Mouse (Mus musculus) CH12.LX (cell line): Measurements from ENCODE around the gene Arhgef3.

Experiments used
- EP300 ChIP-seq: IDR thresholded peaks from 2 replicates; pipeline ENCODE4 v1.6.1; 2011; ENCODE audit warnings: low read length, improper control_type of control experiment
- HCFC1 ChIP-seq: IDR thresholded peaks from 2 replicates; pipeline ENCODE4 v1.6.1; 2012; ENCODE audit warnings: low read depth, mild to moderate bottlenecking, inconsistent platforms, low read length, improper control_type of control experiment
- JUN ChIP-seq: IDR thresholded peaks from 2 replicates; pipeline ENCODE4 v1.6.1; 2011; ENCODE audit warnings: low read depth, mild to moderate bottlenecking, low read length, improper control_type of control experiment, moderate library complexity; ENCODE audit not compliant: insufficient read depth
- KAT2A ChIP-seq: IDR thresholded peaks from 2 replicates; pipeline ENCODE4 v1.6.1; 2012; ENCODE audit warnings: low read length, improper control_type of control experiment, inconsistent platforms; ENCODE audit not compliant: insufficient replicate concordance
- MAFK ChIP-seq: IDR thresholded peaks from 2 replicates; pipeline ENCODE4 v1.6.1; 2011; ENCODE audit warnings: low read length, improper control_type of control experiment; ENCODE audit not compliant: insufficient replicate concordance
- MAX ChIP-seq: IDR thresholded peaks from 2 replicates; pipeline ENCODE4 v1.6.1; 2011; ENCODE audit warnings: low read length, improper control_type of control experiment
- TCF12 ChIP-seq: IDR thresholded peaks from 2 replicates; pipeline ENCODE4 v1.6.1; 2014; ENCODE audit warnings: low read depth, mild to moderate bottlenecking, inconsistent platforms, low read length, improper control_type of control experiment

- no peak for TF ChIP-seq MAX
- TF ChIP-seq HCFC1 = no peak
- no peak for TF ChIP-seq JUN
- no peak for TF ChIP-seq EP300
- TF ChIP-seq KAT2A = no peak
- TF ChIP-seq TCF12 = no peak
- no peak for TF ChIP-seq MAFK
These were observed 279.1 kb downstream of the Arhgef3 start for GRCm38 (mm10) chr14:27393806-27394205.
